In the genomic region with DNA sequence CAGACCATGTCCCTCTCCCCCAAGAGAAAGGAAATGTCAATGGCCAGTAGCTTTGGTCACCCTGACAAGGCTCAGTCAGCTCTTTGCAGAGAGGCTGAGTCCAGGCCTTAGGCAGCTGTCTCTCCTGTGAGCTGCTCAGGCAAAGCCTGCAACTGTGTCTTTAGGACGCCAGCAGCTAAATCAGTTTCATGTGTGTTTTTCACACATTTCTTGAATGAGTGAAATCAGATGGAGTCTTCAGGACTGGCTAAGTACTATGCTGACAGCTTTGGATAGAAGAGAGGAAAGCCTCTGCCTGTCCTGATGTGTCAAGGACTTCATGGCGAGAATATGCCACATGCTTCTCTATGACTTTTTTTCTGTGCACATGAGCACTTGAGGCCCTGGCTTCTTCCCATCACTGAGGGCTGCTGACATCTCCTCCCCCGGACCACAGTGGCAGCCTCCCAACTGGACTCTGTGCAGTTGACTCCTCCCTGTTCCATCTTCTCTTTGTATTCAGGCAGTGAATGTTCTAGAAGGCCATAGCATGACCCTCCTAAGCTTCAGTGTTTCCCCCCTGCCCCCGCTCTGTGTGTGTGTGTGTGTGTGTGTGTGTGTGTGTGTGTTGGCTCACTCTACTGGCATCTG, we compare ENCODE assay signal across 11 mouse cellular contexts. TPM values are rescaled to one million over a fixed set of nuclear protein-coding genes. Genes with fewer than 3 reads are reported as not detected.
A peak's percentile ranks its signal among the peaks of the same experiment; 100 is the strongest.
DNase-seq lines count a peak whose midpoint lies in the region; ATAC-seq and TF ChIP-seq lines count a peak whose summit lies in the region.
"Had no signal": no experiment of that assay in that cellular context is flagged by ENCODE, and none has a peak within 500 bp of the region (broad histone marks: within the 10 kb centered on the region; RNA-seq: fewer than 3 reads in every experiment).

No protein-coding gene starts in this region.

- intact Hi-C loops in heart, postnatal 10 days (cut with DNase I), result no loop called here

- no peaks in the 10 kb centered on the region for H3K27me3 ChIP-seq in kidney, adult 2 months (replicated peaks; ENCODE audit: control insufficient read depth, insufficient read depth, low read length)
- H3K27me3 ChIP-seq in kidney, embryonic 16.5 days (ENCODE audit: insufficient read depth, low read length), result no peaks in the 10 kb centered on the region
- no peaks in the 10 kb centered on the region for H3K27me3 ChIP-seq in forebrain, embryonic 14.5 days (replicated peaks; ENCODE audit: control insufficient read depth, insufficient read depth, low read length)

- TF ChIP-seq CTCF in kidney, adult 2 months (conservative IDR thresholded peaks at IDR 0.05; ENCODE audit: insufficient read depth, insufficient read length, low read depth, low read length), result no peak

- H3K27ac ChIP-seq in kidney, adult 2 months (ENCODE audit: insufficient read depth, low read depth, low read length), result no peak overlapping the region
- no peak overlapping the region for H3K27ac ChIP-seq in kidney, embryonic 16.5 days (ENCODE audit: low read length)
- H3K27ac ChIP-seq in forebrain, embryonic 14.5 days (ENCODE audit: low read depth, low read length), result no peak overlapping the region

- no peaks in the 10 kb centered on the region for H3K4me1 ChIP-seq in kidney, adult 2 months (ENCODE audit: control insufficient read depth, insufficient read depth, low read length)
- H3K4me1 ChIP-seq in kidney, embryonic 16.5 days (ENCODE audit: insufficient read depth, low read length), result peaks cover 4% of the 10 kb centered on the region
- no peaks in the 10 kb centered on the region for H3K4me1 ChIP-seq in forebrain, embryonic 14.5 days (ENCODE audit: control insufficient read depth, insufficient read depth, low read length)

- no peak for ATAC-seq in kidney, embryonic 16.5 days (ENCODE audit: low FRiP score, low TSS enrichment)
- no peak for ATAC-seq in forebrain, embryonic 14.5 days
- ATAC-seq: hindbrain, embryonic 16.5 days had no signal

- no peak for TF ChIP-seq POLR2A in kidney, adult 2 months (IDR thresholded peaks at IDR 0.05; ENCODE audit: low read depth, low read length)

- 80% methylated on average over 4 of the region's 4 CpGs for WGBS in kidney, adult 2 months
- 77% methylated on average over 4 of the region's 4 CpGs for WGBS in kidney, embryonic 16.5 days
- WGBS in forebrain, embryonic 14.5 days, result 89% methylated on average over 4 of the region's 4 CpGs

- H3K36me3 ChIP-seq in kidney, adult 2 months (ENCODE audit: control insufficient read depth, insufficient read depth, low read length), result no peaks in the 10 kb centered on the region
- H3K36me3 ChIP-seq in kidney, embryonic 16.5 days (ENCODE audit: insufficient read depth, low read length), result no peaks in the 10 kb centered on the region
- no peaks in the 10 kb centered on the region for H3K36me3 ChIP-seq in forebrain, embryonic 14.5 days (ENCODE audit: control insufficient read depth, insufficient read depth, low read length)

- DNase-seq in kidney, adult 2 months, result peak; percentile 13
- DNase-seq in urinary bladder, postnatal 14 days (ENCODE audit: low spot score), result peak; percentile 61
- DNase-seq in urinary bladder, postnatal 25 days (ENCODE audit: low spot score), result no peak
- DNase-seq in heart, postnatal 10 days, result peak; percentile 77
- no peak for DNase-seq in forebrain, embryonic 14.5 days (ENCODE audit: low spot score)
- no peak for DNase-seq in T-cell, adult 2 months (ENCODE audit: low spot score)
- DNase-seq: cerebellum, postnatal 25 days; thymus, postnatal 14 days had no signal

- no peak overlapping the region for H3K9ac ChIP-seq in kidney, embryonic 16.5 days (replicated peaks; ENCODE audit: low read length)
- no peak overlapping the region for H3K9ac ChIP-seq in forebrain, embryonic 14.5 days (ENCODE audit: low read length)

- no peak overlapping the region for H3K4me3 ChIP-seq in kidney, adult 2 months (ENCODE audit: insufficient read depth, low read depth, low read length)
- no peak overlapping the region for H3K4me3 ChIP-seq in kidney, embryonic 16.5 days (ENCODE audit: low read length)
- no peak overlapping the region for H3K4me3 ChIP-seq in forebrain, embryonic 14.5 days (ENCODE audit: low read depth, low read length)

- H3K4me2 ChIP-seq in kidney, embryonic 16.5 days (replicated peaks; ENCODE audit: low read depth, low read length), result no peak overlapping the region
- no peak overlapping the region for H3K4me2 ChIP-seq in forebrain, embryonic 14.5 days (ENCODE audit: low read length)

- no peaks in the 10 kb centered on the region for H3K9me3 ChIP-seq in kidney, embryonic 16.5 days (ENCODE audit: low read length)
- no peaks in the 10 kb centered on the region for H3K9me3 ChIP-seq in forebrain, embryonic 14.5 days (replicated peaks; ENCODE audit: control insufficient read depth, low read length)

RNA-seq across cellular contexts. Expression of gene Ctbp2, which starts 47.4 kb away (rescaled TPM):
- 48.6 and 57.5 TPM in 2 replicates for polyA plus RNA-seq in kidney, adult 2 months (2012; rRNA removed)
- 121 and 123 TPM in 2 replicates for polyA plus RNA-seq in kidney, embryonic 16.5 days (2015; fragmentation: Nextera tagmentation; extraction: Ambion mirVana)
- 10 to 100 TPM; 46.2 to 53.5 TPM for total RNA-seq in heart, postnatal 10 days (2021)
- polyA plus RNA-seq in forebrain, embryonic 14.5 days (2014; fragmentation: Nextera tagmentation; extraction: Ambion mirVana), result 87.5 and 92.1 TPM in 2 replicates

RNA-seq across cellular contexts. Expression of gene Fgfr2, which starts 48.4 kb away (rescaled TPM):
- polyA plus RNA-seq in kidney, adult 2 months (2012; rRNA removed), result 14.8 and 15.3 TPM in 2 replicates
- 115 and 118 TPM in 2 replicates for polyA plus RNA-seq in kidney, embryonic 16.5 days (2015; fragmentation: Nextera tagmentation; extraction: Ambion mirVana)
- total RNA-seq in heart, postnatal 10 days (2021), result 1 to 10 TPM; 6.2 to 6.3 TPM
- polyA plus RNA-seq in forebrain, embryonic 14.5 days (2014; fragmentation: Nextera tagmentation; extraction: Ambion mirVana), result 35.9 and 39.8 TPM in 2 replicates
- total RNA-seq: monocyte, adult 5-6 weeks had no signal

Comparison
In these comparisons a context has a peak if more than half of its experiments do, and no peak if none do; other contexts are left out.
1. DNase-seq: peak in kidney, adult 2 months (single experiment), urinary bladder, postnatal 14 days (single experiment) and heart, postnatal 10 days (2 of 2); none in urinary bladder, postnatal 25 days (single experiment), forebrain, embryonic 14.5 days (single experiment) and T-cell, adult 2 months (single experiment).